Mouse (Mus musculus) embryonic facial prominence, embryonic 13.5 days (tissue): ENCODE measurements around the gene Acads. TPM values are rescaled to one million over a fixed set of nuclear protein-coding genes. Genes with fewer than 3 reads are reported as not detected.

Source experiments
- ATAC-seq: fragments of 200-750 bp; cut with Nextera tagmentation; 2 replicates; pipeline ENCODE4 v1.8.0; 2017; ENCODE audit warnings: low read depth; ENCODE audit not compliant: insufficient number of reproducible peaks, insufficient read depth, low FRiP score, low TSS enrichment
- H3K27ac ChIP-seq: fragments of 300-500 bp; sonication (generic); 2 replicates; pipeline ENCODE4 v1.5.1; 2015; ENCODE audit warnings: moderate library complexity, mild to moderate bottlenecking, inconsistent platforms
- H3K27me3 ChIP-seq: fragments of 300-500 bp; sonication (generic); 2 replicates; pipeline ENCODE4 v1.6.1; 2015; ENCODE audit warnings: mild to moderate bottlenecking, inconsistent platforms
- H3K36me3 ChIP-seq: fragments of 300-500 bp; sonication (generic); 2 replicates; pipeline ENCODE4 v1.6.1; 2015; ENCODE audit warnings: mild to moderate bottlenecking, inconsistent platforms
- H3K4me1 ChIP-seq: fragments of 300-500 bp; sonication (generic); 2 replicates; pipeline ENCODE4 v1.6.1; 2015; ENCODE audit warnings: inconsistent platforms
- H3K4me2 ChIP-seq: fragments of 300-500 bp; sonication (generic); 2 replicates; pipeline ENCODE4 v1.6.1; 2015; ENCODE audit warnings: moderate library complexity, mild to moderate bottlenecking, inconsistent platforms
- H3K4me3 ChIP-seq: fragments of 300-500 bp; sonication (generic); 2 replicates; pipeline ENCODE4 v1.5.1; 2015; ENCODE audit warnings: mild to moderate bottlenecking, inconsistent platforms
- H3K9ac ChIP-seq: fragments of 300-500 bp; sonication (generic); 2 replicates; pipeline ENCODE4 v1.6.1; 2015; ENCODE audit warnings: mild to moderate bottlenecking, inconsistent platforms
- H3K9me3 ChIP-seq: fragments of 300-500 bp; sonication (generic); 2 replicates; pipeline ENCODE4 v1.6.1; 2016; ENCODE audit warnings: inconsistent platforms
- WGBS: fragments of 180-500 bp; shearing (Covaris S2); methylation state at CpG from one replicate; pipeline ENCODE4 v1.1.7; 2015; ENCODE audit warnings: mixed read lengths; 5-methylcytosine and 5-hydroxymethylcytosine counted together
- polyA plus RNA-seq: library from polyadenylated mRNA; unstranded; fragments of >200 nt; fragmentation: Nextera tagmentation; extraction: Ambion mirVana; gene quantifications from 2 replicates; pipeline ENCODE4 v1.2.1, GENCODE M21; 2015

The Acads gene
- polyA plus RNA-seq, 1 experiment from 2014 or later: 52.5 TPM

- Histone ChIP-seq H3K27ac (no peak overlapping the region), H3K4me3 (no peak overlapping the region), H3K36me3 (peaks cover 76% of the 10 kb centered on the region), H3K4me2 (no peak overlapping the region), H3K27me3 (no peaks in the 10 kb centered on the region), H3K4me1 (peaks cover 18% of the 10 kb centered on the region), H3K9me3 (no peaks in the 10 kb centered on the region), H3K9ac (no peak overlapping the region)
- no peak for ATAC-seq
- 96% methylated on average over 8 of the region's 8 CpGs for WGBS
Measured at GRCm38 (mm10) chr5:115148378-115148777, 29.2 kb upstream of the Acads start.

GRCm38 (mm10) chr5:115147388-115147787 is 28.2 kb upstream of the Acads start:
- WGBS: 91% methylated on average over 3 of the region's 3 CpGs

GRCm38 (mm10) chr5:115146747-115147130 is 27.6 kb upstream of the Acads start:
- Histone ChIP-seq H3K27me3 (no peaks in the 10 kb centered on the region), H3K9ac (no peak overlapping the region), H3K4me3 (no peak overlapping the region), H3K4me1 (0 out of 2 replicates have a peak, but pooled peaks cover 4% of the 10 kb centered on the region), H3K4me2 (no peak overlapping the region), H3K27ac (no peak overlapping the region), H3K36me3 (peaks cover 80% of the 10 kb centered on the region), H3K9me3 (no peaks in the 10 kb centered on the region)
- ATAC-seq: no peak

More at GRCm38 (mm10) chr5:115147388-115147787, 28.2 kb upstream of the Acads start:
- Histone ChIP-seq H3K27ac (no peak overlapping the region), H3K36me3 (peaks cover 79% of the 10 kb centered on the region), H3K9me3 (no peaks in the 10 kb centered on the region), H3K27me3 (no peaks in the 10 kb centered on the region), H3K9ac (no peak overlapping the region), H3K4me3 (no peak overlapping the region), H3K4me1 (peaks cover 8% of the 10 kb centered on the region), H3K4me2 (no peak overlapping the region)
- ATAC-seq: no peak

- 75% methylated on average over 6 of the region's 6 CpGs for WGBS
- no peaks in the 10 kb centered on the region for H3K9me3 ChIP-seq
- H3K27ac ChIP-seq: no peak overlapping the region
- peaks cover 76% of the 10 kb centered on the region for H3K36me3 ChIP-seq
- H3K9ac ChIP-seq: no peak overlapping the region
- no peaks in the 10 kb centered on the region for H3K4me1 ChIP-seq
- H3K4me2 ChIP-seq: no peak overlapping the region
- H3K27me3 ChIP-seq: no peaks in the 10 kb centered on the region
- no peak overlapping the region for H3K4me3 ChIP-seq
- ATAC-seq: no peak
Measured at GRCm38 (mm10) chr5:115145976-115146746, 27.0 kb upstream of the Acads start.

- Histone ChIP-seq H3K9me3 (no peaks in the 10 kb centered on the region), H3K27me3 (no peaks in the 10 kb centered on the region), H3K4me2 (no peak overlapping the region), H3K4me3 (no peak overlapping the region), H3K4me1 (no peaks in the 10 kb centered on the region), H3K27ac (no peak overlapping the region), H3K9ac (no peak overlapping the region), H3K36me3 (peaks cover 68% of the 10 kb centered on the region)
- ATAC-seq: no peak
- 77% methylated on average over 11 of the region's 11 CpGs for WGBS
Measured at GRCm38 (mm10) chr5:115145253-115145968, 26.3 kb upstream of the Acads start.

- Histone ChIP-seq H3K27me3 (no peaks in the 10 kb centered on the region), H3K27ac (no peak overlapping the region), H3K36me3 (peaks cover 59% of the 10 kb centered on the region), H3K9ac (no peak overlapping the region), H3K9me3 (no peaks in the 10 kb centered on the region), H3K4me3 (no peak overlapping the region), H3K4me2 (no peak overlapping the region), H3K4me1 (no peaks in the 10 kb centered on the region)
- 68% methylated on average over 6 of the region's 6 CpGs for WGBS
- ATAC-seq: no peak
Measured at GRCm38 (mm10) chr5:115144471-115144870, 25.3 kb upstream of the Acads start.

- no peaks in the 10 kb centered on the region for H3K27me3 ChIP-seq
- no peak overlapping the region for H3K27ac ChIP-seq
- 78% methylated on average over 10 of the region's 10 CpGs for WGBS
- no peak overlapping the region for H3K4me2 ChIP-seq
- peak overlapping the region; percentile 40; the same call in 1 of the 2 replicates for H3K9ac ChIP-seq
- ATAC-seq: no peak
- no peaks in the 10 kb centered on the region for H3K4me1 ChIP-seq
- peaks cover 52% of the 10 kb centered on the region for H3K36me3 ChIP-seq
- no peak overlapping the region for H3K4me3 ChIP-seq
- H3K9me3 ChIP-seq: no peaks in the 10 kb centered on the region
Measured at GRCm38 (mm10) chr5:115143552-115143951, 24.4 kb upstream of the Acads start.

GRCm38 (mm10) chr5:115142166-115142697 is 23.1 kb upstream of the Acads start:
- H3K4me2 ChIP-seq: no peak overlapping the region
- no peaks in the 10 kb centered on the region for H3K27me3 ChIP-seq
- no peak overlapping the region for H3K9ac ChIP-seq
- no peaks in the 10 kb centered on the region for H3K9me3 ChIP-seq
- H3K27ac ChIP-seq: no peak overlapping the region
- H3K4me1 ChIP-seq: no peaks in the 10 kb centered on the region
- peaks cover 39% of the 10 kb centered on the region for H3K36me3 ChIP-seq
- WGBS: 90% methylated on average over 9 of the region's 9 CpGs
- no peak overlapping the region for H3K4me3 ChIP-seq
- ATAC-seq: no peak

- H3K4me1 ChIP-seq: no peaks in the 10 kb centered on the region
- no peak for ATAC-seq
Measured at GRCm38 (mm10) chr5:115140726-115141125, 21.6 kb upstream of the Acads start.

GRCm38 (mm10) chr5:115139124-115139523 is 20.0 kb upstream of the Acads start:
- no peaks in the 10 kb centered on the region for H3K27me3 ChIP-seq
- 56% methylated on average over 4 of the region's 4 CpGs for WGBS
- H3K27ac ChIP-seq: no peak overlapping the region
- peaks cover 8% of the 10 kb centered on the region for H3K36me3 ChIP-seq
- no peak overlapping the region for H3K4me3 ChIP-seq
- no peak for ATAC-seq
- no peak overlapping the region for H3K4me2 ChIP-seq
- H3K9ac ChIP-seq: no peak overlapping the region
- H3K4me1 ChIP-seq: no peaks in the 10 kb centered on the region
- no peaks in the 10 kb centered on the region for H3K9me3 ChIP-seq

More at GRCm38 (mm10) chr5:115140726-115141125, 21.6 kb upstream of the Acads start:
- Histone ChIP-seq H3K9ac (no peak overlapping the region), H3K36me3 (peaks cover 24% of the 10 kb centered on the region), H3K27me3 (no peaks in the 10 kb centered on the region), H3K4me3 (no peak overlapping the region), H3K9me3 (no peaks in the 10 kb centered on the region), H3K4me2 (no peak overlapping the region), H3K27ac (no peak overlapping the region)
- WGBS: 65% methylated on average over 3 of the region's 3 CpGs

GRCm38 (mm10) chr5:115134234-115135165 is 15.4 kb upstream of the Acads start, which contains the start of gene Unc119b:
Unc119b (minus strand) TSS chr5:115134975.
- H3K4me1 ChIP-seq: peaks cover 16% of the 10 kb centered on the region
- H3K9me3 ChIP-seq: no peaks in the 10 kb centered on the region
- H3K36me3 ChIP-seq: peaks cover 19% of the 10 kb centered on the region
- peak within 1 kb of the TSS; percentile 91 for H3K4me3 ChIP-seq
- peak within 1 kb of the TSS; percentile 89 for H3K4me2 ChIP-seq
- no peaks in the 10 kb centered on the region for H3K27me3 ChIP-seq
- ATAC-seq: peak; percentile 92
- H3K27ac ChIP-seq: peak within 1 kb of the TSS; percentile 48; the same call in 1 of the 2 replicates
- 1% methylated on average over 67 of the region's 81 CpGs for WGBS
- peak within 1 kb of the TSS; percentile 87 for H3K9ac ChIP-seq
